Mouse (Mus musculus): ENCODE measurements around the gene Cactin. TPM values are rescaled to one million over a fixed set of nuclear protein-coding genes. Genes with fewer than 3 reads are reported as not detected.
A peak's percentile ranks its signal among the peaks of the same experiment; 100 is the strongest.

Cactin gene
- 18.4 and 18.7 TPM in 2 replicates for polyA plus RNA-seq (2015; fragmentation: Nextera tagmentation; extraction: Ambion mirVana)

DNA sequence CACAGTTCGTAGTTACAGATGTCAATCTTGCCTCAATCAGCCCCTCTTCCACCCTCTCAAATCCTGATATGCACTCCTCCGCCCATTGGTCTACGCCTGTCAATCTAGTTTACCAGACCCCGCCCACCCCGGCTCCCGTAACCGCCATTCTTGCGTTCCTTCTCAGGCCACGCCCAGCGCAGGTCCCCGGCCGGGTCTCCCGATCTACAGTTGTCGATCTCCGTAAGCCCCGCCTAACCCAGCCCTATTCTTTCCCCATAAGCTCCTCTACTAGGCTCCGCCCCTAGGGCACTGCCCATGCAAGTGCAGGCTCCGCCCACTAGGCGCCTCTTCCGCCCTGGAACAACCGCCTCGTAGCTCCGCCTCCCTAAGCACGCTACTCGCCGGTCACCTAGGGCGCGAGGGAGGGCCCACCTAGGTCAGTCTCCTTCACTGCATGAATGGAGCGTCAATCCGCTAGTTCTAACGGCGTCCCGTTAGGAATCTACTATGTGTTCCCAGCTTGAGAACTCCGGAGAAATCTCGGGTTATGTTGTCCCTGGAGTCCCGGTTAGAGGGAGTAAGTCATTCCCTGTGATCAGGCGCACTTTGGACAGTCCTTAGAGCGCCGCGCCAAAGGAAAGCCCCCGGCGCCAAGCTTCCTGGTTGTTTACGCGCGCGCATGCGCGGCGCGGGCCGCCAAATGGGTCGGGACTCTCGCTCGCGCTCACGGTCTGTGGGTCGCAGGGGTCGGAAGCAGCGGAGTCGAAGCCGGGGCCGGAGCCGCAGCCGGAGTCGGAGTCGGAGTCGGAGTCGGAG lies at the start of gene Cactin:
Cactin (plus strand) TSS at position 554 of the 798 bp plus-strand sequence.
- Histone ChIP-seq H3K9me3 (replicated peaks; ENCODE audit: control insufficient read depth, low read length) (no peaks in the 10 kb centered on the region), H3K27ac (ENCODE audit: low read length) (peak within 1 kb of the TSS; percentile 92), H3K4me3 (ENCODE audit: low read depth, low read length) (peak within 1 kb of the TSS; percentile 78), H3K4me1 (ENCODE audit: control insufficient read depth, low read depth, low read length) (peaks cover 46% of the 10 kb centered on the region), H3K9ac (ENCODE audit: low read depth, low read length) (peak within 1 kb of the TSS; percentile 88), H3K27me3 (ENCODE audit: control insufficient read depth, insufficient read depth, low read depth, low read length) (no peaks in the 10 kb centered on the region), H3K36me3 (ENCODE audit: control insufficient read depth, insufficient read depth) (peaks cover 41% of the 10 kb centered on the region), H3K4me2 (ENCODE audit: low read depth, low read length) (peak within 1 kb of the TSS; percentile 89)
- WGBS (ENCODE audit: insufficient replicate concordance), result under 1% methylated on average over 68 of the region's 68 CpGs
- peak; percentile 86 for ATAC-seq (ENCODE audit: low read depth)

DNA sequence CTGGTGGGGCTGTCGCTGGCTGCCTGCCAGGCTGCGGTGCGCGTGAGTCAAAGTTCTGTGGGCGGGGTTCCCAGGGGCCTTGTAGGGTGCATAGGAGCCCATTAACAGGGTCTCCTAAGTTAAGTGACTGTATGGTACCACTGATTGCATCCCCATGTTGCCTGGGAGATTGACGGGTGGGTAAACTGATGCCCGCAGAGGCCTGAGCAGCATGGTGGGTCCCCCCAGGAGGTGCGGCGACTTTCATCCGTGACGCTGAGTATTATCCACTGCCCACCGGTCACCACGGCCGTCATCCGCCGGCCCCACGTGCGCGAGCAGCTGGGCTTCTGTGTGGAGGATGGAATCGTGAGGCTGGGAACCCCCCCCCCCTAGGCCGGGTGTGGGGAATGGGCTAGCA lies 48.5 kb upstream of the Cactin start:
- no peak overlapping the region for H3K4me2 ChIP-seq (ENCODE audit: low read depth, low read length)
- ATAC-seq (ENCODE audit: low read depth), result no peak
- H3K36me3 ChIP-seq (ENCODE audit: control insufficient read depth, insufficient read depth), result peaks cover 17% of the 10 kb centered on the region
- H3K27me3 ChIP-seq (ENCODE audit: control insufficient read depth, insufficient read depth, low read depth, low read length), result no peaks in the 10 kb centered on the region
- no peak overlapping the region for H3K9ac ChIP-seq (ENCODE audit: low read depth, low read length)
- no peaks in the 10 kb centered on the region for H3K9me3 ChIP-seq (replicated peaks; ENCODE audit: control insufficient read depth, low read length)
- H3K27ac ChIP-seq (ENCODE audit: low read length), result no peak overlapping the region
- H3K4me3 ChIP-seq (ENCODE audit: low read depth, low read length), result no peak overlapping the region
- 90% methylated on average over 21 of the region's 21 CpGs for WGBS (ENCODE audit: insufficient replicate concordance)
- H3K4me1 ChIP-seq (ENCODE audit: control insufficient read depth, low read depth, low read length), result peaks cover 12% of the 10 kb centered on the region

DNA sequence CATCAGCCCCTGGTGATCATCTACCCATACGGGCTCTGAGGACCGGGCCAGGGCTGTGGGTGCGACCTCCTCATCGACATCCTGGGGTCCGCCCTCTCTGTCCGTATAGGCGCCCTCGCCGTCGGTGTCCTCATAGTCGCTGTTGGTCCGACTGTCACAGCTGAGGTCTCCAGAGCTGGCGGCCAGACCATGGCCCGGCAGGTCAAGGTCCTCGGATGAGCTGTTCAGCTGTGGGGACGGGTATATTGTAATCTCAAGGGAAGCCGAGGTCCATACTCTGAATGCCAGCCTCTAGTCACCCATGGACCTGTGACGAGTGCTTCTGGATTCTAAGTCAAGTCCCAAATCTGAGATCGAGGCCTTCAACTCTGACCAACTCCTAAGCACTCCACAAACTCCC lies 47.1 kb upstream of the Cactin start:
- ATAC-seq (ENCODE audit: low read depth), result no peak
- H3K9me3 ChIP-seq (replicated peaks; ENCODE audit: control insufficient read depth, low read length), result no peaks in the 10 kb centered on the region
- WGBS (ENCODE audit: insufficient replicate concordance), result 81% methylated on average over 19 of the region's 19 CpGs
- H3K27me3 ChIP-seq (ENCODE audit: control insufficient read depth, insufficient read depth, low read depth, low read length), result no peaks in the 10 kb centered on the region
- peaks cover 17% of the 10 kb centered on the region for H3K36me3 ChIP-seq (ENCODE audit: control insufficient read depth, insufficient read depth)
- peaks cover 3% of the 10 kb centered on the region for H3K4me1 ChIP-seq (ENCODE audit: control insufficient read depth, low read depth, low read length)
- no peak overlapping the region for H3K4me3 ChIP-seq (ENCODE audit: low read depth, low read length)
- no peak overlapping the region for H3K4me2 ChIP-seq (ENCODE audit: low read depth, low read length)
- no peak overlapping the region for H3K27ac ChIP-seq (ENCODE audit: low read length)
- H3K9ac ChIP-seq (ENCODE audit: low read depth, low read length), result no peak overlapping the region

DNA sequence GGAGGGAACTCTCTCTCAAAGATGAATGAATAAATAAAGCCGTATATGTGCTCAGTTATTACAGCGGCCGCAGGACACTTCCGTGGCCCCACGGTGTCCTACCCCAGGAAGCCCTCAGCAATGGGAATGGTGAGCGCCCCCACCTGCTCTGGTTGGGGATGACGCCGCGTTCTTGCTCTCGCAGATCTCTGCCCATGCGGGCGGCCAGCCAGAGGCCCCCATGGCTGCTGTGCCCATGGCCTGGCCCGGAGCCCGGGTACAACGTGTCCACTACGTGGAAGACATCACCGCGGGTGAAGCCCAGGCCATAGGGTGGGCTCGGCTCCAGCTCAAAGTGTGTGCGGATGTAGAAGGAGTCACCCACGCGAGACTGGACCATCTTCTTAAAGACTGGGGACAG lies 43.2 kb upstream of the Cactin start:
- H3K4me3 ChIP-seq (ENCODE audit: low read depth, low read length), result no peak overlapping the region
- ATAC-seq (ENCODE audit: low read depth), result no peak
- no peaks in the 10 kb centered on the region for H3K4me1 ChIP-seq (ENCODE audit: control insufficient read depth, low read depth, low read length)
- no peak overlapping the region for H3K9ac ChIP-seq (ENCODE audit: low read depth, low read length)
- WGBS (ENCODE audit: insufficient replicate concordance), result 72% methylated on average over 22 of the region's 22 CpGs
- 0 out of 2 replicates have a peak, but pooled peaks cover 2% of the 10 kb centered on the region for H3K36me3 ChIP-seq (ENCODE audit: control insufficient read depth, insufficient read depth)
- H3K27me3 ChIP-seq (ENCODE audit: control insufficient read depth, insufficient read depth, low read depth, low read length), result peaks cover 4% of the 10 kb centered on the region; the same call in 1 of the 2 replicates
- no peaks in the 10 kb centered on the region for H3K9me3 ChIP-seq (replicated peaks; ENCODE audit: control insufficient read depth, low read length)
- no peak overlapping the region for H3K27ac ChIP-seq (ENCODE audit: low read length)
- no peak overlapping the region for H3K4me2 ChIP-seq (ENCODE audit: low read depth, low read length)

DNA sequence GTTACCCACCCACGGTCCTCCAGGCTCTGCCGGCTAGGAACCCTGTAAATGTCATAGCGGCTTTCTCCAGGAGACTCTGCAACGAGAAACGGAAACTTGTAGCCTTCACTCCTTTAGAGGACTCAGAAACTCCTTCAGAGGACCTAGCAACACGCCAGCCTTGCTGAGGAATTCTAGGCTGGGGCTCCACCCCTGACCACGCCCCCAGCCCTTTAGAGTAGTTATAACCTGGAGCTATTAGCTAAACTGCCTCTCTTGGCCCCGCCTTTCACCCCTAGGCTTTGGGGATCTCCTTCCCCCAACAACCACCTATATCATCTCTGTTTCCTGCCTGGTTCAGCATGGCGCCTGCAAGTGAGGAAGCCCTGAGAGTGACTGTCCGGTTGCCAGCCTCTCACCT lies 41.4 kb upstream of the Cactin start:
- H3K27ac ChIP-seq (ENCODE audit: low read length), result no peak overlapping the region
- H3K9me3 ChIP-seq (replicated peaks; ENCODE audit: control insufficient read depth, low read length), result no peaks in the 10 kb centered on the region
- no peak overlapping the region for H3K4me2 ChIP-seq (ENCODE audit: low read depth, low read length)
- WGBS (ENCODE audit: insufficient replicate concordance), result 37% methylated on average over 10 of the region's 10 CpGs
- no peaks in the 10 kb centered on the region for H3K4me1 ChIP-seq (ENCODE audit: control insufficient read depth, low read depth, low read length)
- no peak for ATAC-seq (ENCODE audit: low read depth)
- no peaks in the 10 kb centered on the region for H3K36me3 ChIP-seq (ENCODE audit: control insufficient read depth, insufficient read depth)
- H3K4me3 ChIP-seq (ENCODE audit: low read depth, low read length), result no peak overlapping the region
- H3K27me3 ChIP-seq (ENCODE audit: control insufficient read depth, insufficient read depth, low read depth, low read length), result peaks cover 17% of the 10 kb centered on the region
- no peak overlapping the region for H3K9ac ChIP-seq (ENCODE audit: low read depth, low read length)

DNA sequence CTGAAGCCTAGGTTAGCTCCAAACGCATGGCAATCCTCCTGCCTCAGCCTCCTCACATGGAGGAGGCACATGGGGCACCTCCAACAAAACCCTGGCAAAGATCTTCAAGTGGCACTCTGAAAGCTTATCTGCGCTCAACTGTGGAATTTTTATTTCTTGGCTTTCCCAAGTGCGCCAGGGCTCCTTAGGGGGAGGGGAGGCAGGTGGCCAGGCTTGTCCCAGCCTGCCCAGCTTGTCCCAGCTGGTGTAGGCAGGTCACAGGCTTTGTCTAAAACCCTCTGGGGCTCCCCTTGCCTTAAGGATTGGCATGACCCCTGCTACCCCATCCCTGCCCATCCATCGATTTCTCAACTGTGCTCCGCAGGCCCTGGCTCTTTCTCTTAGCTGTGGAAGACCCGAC lies 36.7 kb upstream of the Cactin start:
- no peaks in the 10 kb centered on the region for H3K36me3 ChIP-seq (ENCODE audit: control insufficient read depth, insufficient read depth)
- H3K27me3 ChIP-seq (ENCODE audit: control insufficient read depth, insufficient read depth, low read depth, low read length), result peaks cover 32% of the 10 kb centered on the region
- no peak overlapping the region for H3K27ac ChIP-seq (ENCODE audit: low read length)
- no peak overlapping the region for H3K4me2 ChIP-seq (ENCODE audit: low read depth, low read length)
- peaks cover 25% of the 10 kb centered on the region for H3K4me1 ChIP-seq (ENCODE audit: control insufficient read depth, low read depth, low read length)
- 56% methylated on average over 6 of the region's 6 CpGs for WGBS (ENCODE audit: insufficient replicate concordance)
- H3K9ac ChIP-seq (ENCODE audit: low read depth, low read length), result no peak overlapping the region
- no peaks in the 10 kb centered on the region for H3K9me3 ChIP-seq (replicated peaks; ENCODE audit: control insufficient read depth, low read length)
- H3K4me3 ChIP-seq (ENCODE audit: low read depth, low read length), result no peak overlapping the region
- no peak for ATAC-seq (ENCODE audit: low read depth)

DNA sequence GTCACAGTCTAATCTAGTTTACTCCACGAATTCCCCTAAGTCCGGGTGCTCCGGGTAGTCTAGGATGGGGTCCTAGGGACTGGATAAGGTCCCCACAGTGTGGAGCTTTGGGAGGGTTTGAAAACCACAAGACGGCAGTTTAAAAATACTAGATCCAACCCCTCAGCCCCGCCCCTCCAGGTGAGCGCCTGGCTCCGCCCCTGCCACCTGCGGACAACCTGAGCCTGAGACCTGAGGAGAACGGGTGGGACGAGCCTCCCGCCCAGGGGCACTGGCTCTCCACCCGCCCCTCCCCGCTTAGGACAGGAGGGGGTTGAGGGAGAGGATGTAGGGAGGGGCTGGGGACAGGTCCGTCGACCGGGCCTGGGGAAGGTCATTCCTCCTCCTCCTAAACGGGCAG lies 36.2 kb upstream of the Cactin start:
- Histone ChIP-seq H3K9ac (ENCODE audit: low read depth, low read length) (no peak overlapping the region), H3K4me3 (ENCODE audit: low read depth, low read length) (no peak overlapping the region), H3K4me2 (ENCODE audit: low read depth, low read length) (no peak overlapping the region), H3K36me3 (ENCODE audit: control insufficient read depth, insufficient read depth) (no peaks in the 10 kb centered on the region), H3K9me3 (replicated peaks; ENCODE audit: control insufficient read depth, low read length) (no peaks in the 10 kb centered on the region), H3K27ac (ENCODE audit: low read length) (no peak overlapping the region), H3K4me1 (ENCODE audit: control insufficient read depth, low read depth, low read length) (peaks cover 30% of the 10 kb centered on the region), H3K27me3 (ENCODE audit: control insufficient read depth, insufficient read depth, low read depth, low read length) (peaks cover 32% of the 10 kb centered on the region)
- ATAC-seq (ENCODE audit: low read depth), result no peak
- 19% methylated on average over 17 of the region's 17 CpGs for WGBS (ENCODE audit: insufficient replicate concordance)

DNA sequence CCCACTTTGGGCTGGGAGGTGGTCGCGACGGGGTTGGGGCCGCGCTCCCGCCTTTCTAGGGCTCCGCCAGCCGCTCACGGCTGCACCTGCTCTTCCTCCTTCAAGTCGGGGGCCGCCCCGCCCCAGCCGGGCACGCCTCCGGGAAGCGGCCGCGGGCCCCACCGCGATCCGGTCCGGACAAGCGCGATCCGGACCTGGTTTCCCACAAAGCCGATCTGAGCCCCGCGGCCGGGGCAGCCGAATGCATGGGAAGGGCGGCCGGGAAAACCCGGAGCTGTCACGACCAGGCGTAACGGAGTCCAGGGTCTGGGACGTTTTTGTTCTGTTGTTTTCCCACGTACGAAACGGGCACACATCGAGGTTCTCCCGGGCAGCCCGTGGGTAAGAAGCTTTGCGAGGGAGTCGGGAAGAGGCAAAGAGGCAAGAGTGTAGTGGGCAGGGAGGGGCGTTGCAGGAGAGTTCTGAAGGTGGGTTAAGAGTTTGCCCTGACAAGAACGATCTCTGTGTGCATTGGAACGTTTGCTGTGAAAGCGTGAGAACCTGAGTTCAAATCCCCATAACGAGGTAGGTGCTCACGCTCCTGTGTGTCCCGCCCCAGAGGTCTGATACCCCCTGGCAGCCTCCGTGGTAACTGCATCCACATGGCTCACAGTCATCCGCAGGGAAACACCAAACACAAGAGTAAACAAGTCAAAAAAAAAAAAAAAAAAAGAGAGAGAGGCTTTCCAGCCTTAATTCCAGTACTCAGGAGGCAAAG lies 35.0 kb upstream of the Cactin start:
- Histone ChIP-seq H3K4me1 (ENCODE audit: control insufficient read depth, low read depth, low read length) (peaks cover 37% of the 10 kb centered on the region), H3K9me3 (replicated peaks; ENCODE audit: control insufficient read depth, low read length) (no peaks in the 10 kb centered on the region), H3K36me3 (ENCODE audit: control insufficient read depth, insufficient read depth) (no peaks in the 10 kb centered on the region), H3K27me3 (ENCODE audit: control insufficient read depth, insufficient read depth, low read depth, low read length) (peaks cover 31% of the 10 kb centered on the region), H3K4me3 (ENCODE audit: low read depth, low read length) (peak overlapping the region; percentile 57), H3K4me2 (ENCODE audit: low read depth, low read length) (peak overlapping the region; percentile 82), H3K27ac (ENCODE audit: low read length) (no peak overlapping the region), H3K9ac (ENCODE audit: low read depth, low read length) (peak overlapping the region; percentile 61)
- 1% methylated on average over 54 of the region's 54 CpGs for WGBS (ENCODE audit: insufficient replicate concordance)
- ATAC-seq (ENCODE audit: low read depth), result peak; percentile 76

DNA sequence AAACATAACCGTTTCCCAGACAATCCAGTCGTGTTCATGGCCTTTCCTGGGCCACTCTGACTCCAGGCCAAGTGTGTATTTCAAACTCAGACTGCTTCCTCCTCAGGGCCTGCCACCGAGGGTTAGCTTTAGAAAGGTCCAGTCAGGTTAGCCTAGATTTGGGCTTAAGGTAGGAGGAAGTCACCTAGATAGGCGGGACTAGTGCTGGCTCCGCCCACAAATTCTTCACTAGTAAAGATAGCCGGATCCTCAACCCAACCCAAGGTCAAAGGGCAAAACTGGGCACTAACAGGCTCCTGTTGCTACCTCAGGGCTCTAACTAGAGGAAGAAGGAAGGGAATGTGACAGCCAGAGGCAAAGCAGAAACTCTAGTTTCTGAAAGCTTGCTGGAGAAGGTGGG lies 34.3 kb upstream of the Cactin start:
- Histone ChIP-seq H3K9me3 (replicated peaks; ENCODE audit: control insufficient read depth, low read length) (no peaks in the 10 kb centered on the region), H3K4me3 (ENCODE audit: low read depth, low read length) (no peak overlapping the region), H3K36me3 (ENCODE audit: control insufficient read depth, insufficient read depth) (no peaks in the 10 kb centered on the region), H3K27ac (ENCODE audit: low read length) (no peak overlapping the region), H3K4me1 (ENCODE audit: control insufficient read depth, low read depth, low read length) (peaks cover 42% of the 10 kb centered on the region), H3K9ac (ENCODE audit: low read depth, low read length) (no peak overlapping the region), H3K4me2 (ENCODE audit: low read depth, low read length) (peak overlapping the region; percentile 82; the same call in 1 of the 2 replicates), H3K27me3 (ENCODE audit: control insufficient read depth, insufficient read depth, low read depth, low read length) (peaks cover 28% of the 10 kb centered on the region)
- WGBS (ENCODE audit: insufficient replicate concordance), result 22% methylated on average over 6 of the region's 6 CpGs
- no peak for ATAC-seq (ENCODE audit: low read depth)
